Mouse (Mus musculus) heart, adult 2 months (tissue): ENCODE results near the gene Sik2. TPM values are rescaled to one million over a fixed set of nuclear protein-coding genes. Genes with fewer than 3 reads are reported as not detected.

Experiments
- DNase-seq, 2 experiments: peaks; one replicate each; pipeline ENCODE4 v3.0.0; 2021
- H3K27ac ChIP-seq: fragments of 200-600 bp; 2 replicates; pipeline ENCODE4 v1.8.1; 2022
- H3K27me3 ChIP-seq: fragments of 200-500 bp; 2 replicates; pipeline ENCODE4 v1.6.1; 2012; ENCODE audit warnings: mild to moderate bottlenecking, low read length, inconsistent platforms, mixed read lengths; ENCODE audit not compliant: control insufficient read depth, insufficient read depth
- H3K36me3 ChIP-seq: fragments of 200-500 bp; 2 replicates; pipeline ENCODE4 v1.6.1; 2012; ENCODE audit warnings: low read length, inconsistent platforms; ENCODE audit not compliant: control insufficient read depth, insufficient read depth
- H3K4me1 ChIP-seq: fragments of 200-500 bp; 2 replicates; pipeline ENCODE4 v1.6.1; 2011; ENCODE audit warnings: low read length; ENCODE audit not compliant: control insufficient read depth, insufficient read depth
- H3K4me3 ChIP-seq: fragments of 200-600 bp; 2 replicates; pipeline ENCODE4 v1.8.1; 2022
- H3K79me2 ChIP-seq: fragments of 200-500 bp; replicated peaks from 2 replicates; pipeline ENCODE4 v1.6.1; 2012; ENCODE audit warnings: mild to moderate bottlenecking, inconsistent platforms, low read length, moderate library complexity, mixed read lengths; ENCODE audit not compliant: control insufficient read depth, insufficient read depth
- H3K9ac ChIP-seq: fragments of 200-500 bp; 2 replicates; pipeline ENCODE4 v1.6.1; 2012; ENCODE audit warnings: low read depth, mild to moderate bottlenecking, control low read depth, inconsistent platforms, low read length, mixed read lengths
- CTCF ChIP-seq: fragments of 200-600 bp; IDR thresholded peaks from 2 replicates; pipeline ENCODE4 v1.8.1; 2022; ENCODE audit warnings: antibody characterized with exemption, mild to moderate bottlenecking, moderate library complexity
- EP300 ChIP-seq: fragments of 200-500 bp; IDR thresholded peaks from 2 replicates; pipeline ENCODE4 v1.6.1; 2011; ENCODE audit warnings: low read depth, low read length, control low read depth; ENCODE audit not compliant: insufficient read depth
- POLR2A ChIP-seq: fragments of 200-500 bp; IDR thresholded peaks from 2 replicates; pipeline ENCODE4 v1.6.1; 2011; ENCODE audit warnings: mild to moderate bottlenecking, low read depth, low read length, control low read depth; ENCODE audit not compliant: insufficient read depth
- WGBS: fragments of 180-500 bp; shearing (Covaris S2); methylation state at CpG from one replicate; pipeline ENCODE4 v1.1.7; 2018; 5-methylcytosine and 5-hydroxymethylcytosine counted together
- intact Hi-C: fragments of 180-260 bp; cut with DNase I; formaldehyde crosslinking; loops from one replicate; pipeline ENCODE4 v1.15.1; 2025
- polyA plus RNA-seq: library from polyadenylated mRNA; depleted of rRNA; stranded (reverse); fragments of >200 nt; gene quantifications from 2 replicates; pipeline ENCODE4 v1.2.3, GENCODE M21; 2012
- total RNA-seq, 2 experiments: library from RNA; stranded (reverse); gene quantifications; 2 replicates each; pipeline ENCODE4 v1.2.3; 2021

Sik2 gene
- total and polyA plus RNA-seq, 3 experiments = 14.6 to 26.9 (median 22.2) TPM

DNA sequence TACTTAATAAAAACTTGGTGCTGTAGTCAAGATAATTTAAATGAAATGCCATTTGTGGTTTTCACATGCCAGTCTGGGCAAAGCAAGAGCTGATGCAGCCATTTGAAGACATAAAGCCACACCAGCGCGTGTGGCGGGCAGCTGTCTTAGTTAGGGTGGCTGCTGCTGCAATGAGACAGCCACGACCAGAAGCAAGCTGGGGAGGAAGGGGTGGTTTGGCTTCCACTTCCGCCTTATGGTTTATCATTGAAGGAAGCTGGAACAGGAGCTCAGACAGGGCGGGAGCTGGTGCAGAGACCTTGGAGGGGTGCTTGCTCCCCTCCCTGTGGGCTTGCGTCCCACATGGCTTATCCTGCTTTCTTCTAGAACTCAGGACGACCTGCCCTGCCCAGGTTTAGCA is 143.1 kb downstream of the Sik2 start:
- Histone ChIP-seq H3K9ac (no peak overlapping the region), H3K79me2 (no peaks in the 10 kb centered on the region), H3K27me3 (no peaks in the 10 kb centered on the region), H3K4me3 (no peak overlapping the region), H3K4me1 (peaks cover 1% of the 10 kb centered on the region; the same call in 1 of the 2 replicates), H3K27ac (peak overlapping the region; percentile 63; the same call in 1 of the 2 replicates), H3K36me3 (peaks cover 5% of the 10 kb centered on the region)
- no peak for DNase-seq
- TF ChIP-seq CTCF = no peak
- WGBS = 47% methylated on average over 8 of the region's 8 CpGs
- intact Hi-C loops = loop anchor here (5.0 kb wide), 1 partner anchor 36 kb away; no protein-coding TSS in a partner anchor

- Histone ChIP-seq H3K4me3 (no peak overlapping the region), H3K79me2 (no peaks in the 10 kb centered on the region), H3K27ac (peak overlapping the region; percentile 63), H3K27me3 (no peaks in the 10 kb centered on the region), H3K4me1 (peaks cover 1% of the 10 kb centered on the region; the same call in 1 of the 2 replicates), H3K36me3 (peaks cover 5% of the 10 kb centered on the region), H3K9ac (no peak overlapping the region)
- no peak for DNase-seq
- intact Hi-C loops = loop anchor here (5.0 kb wide), 1 partner anchor 37 kb away; no protein-coding TSS in a partner anchor
- 63% methylated on average over 5 of the region's 5 CpGs for WGBS
- TF ChIP-seq EP300 (no peak), POLR2A (no peak), CTCF (no peak)
Observed at GRCm38 (mm10) chr9:50864877-50865276, 144.0 kb downstream of the Sik2 start.

- WGBS = 48% methylated on average over 4 of the region's 4 CpGs
- Histone ChIP-seq H3K9ac (no peak overlapping the region), H3K4me3 (no peak overlapping the region), H3K36me3 (peaks cover 5% of the 10 kb centered on the region; the same call in 1 of the 2 replicates), H3K27me3 (no peaks in the 10 kb centered on the region), H3K79me2 (no peaks in the 10 kb centered on the region), H3K27ac (peak overlapping the region; percentile 63), H3K4me1 (peaks cover 1% of the 10 kb centered on the region; the same call in 1 of the 2 replicates)
- intact Hi-C loops = no loop called here
- TF ChIP-seq POLR2A = no peak
- no peak for TF ChIP-seq CTCF
- no peak for TF ChIP-seq EP300
- no peak for DNase-seq
Observed at GRCm38 (mm10) chr9:50863824-50864223, 145.0 kb downstream of the Sik2 start.

- Histone ChIP-seq H3K4me1 (peaks cover 1% of the 10 kb centered on the region; the same call in 1 of the 2 replicates), H3K27ac (no peak overlapping the region), H3K79me2 (no peaks in the 10 kb centered on the region), H3K36me3 (peaks cover 5% of the 10 kb centered on the region; the same call in 1 of the 2 replicates), H3K9ac (no peak overlapping the region), H3K27me3 (no peaks in the 10 kb centered on the region), H3K4me3 (no peak overlapping the region)
- intact Hi-C loops = no loop called here
- TF ChIP-seq EP300 = no peak
- TF ChIP-seq CTCF = no peak
- no peak for TF ChIP-seq POLR2A
- WGBS = 90% methylated on average over 18 of the region's 18 CpGs
- DNase-seq = no peak
Observed at GRCm38 (mm10) chr9:50861119-50861839, 147.6 kb downstream of the Sik2 start.

GRCm38 (mm10) chr9:50858681-50859080 is 150.2 kb downstream of the Sik2 start:
- H3K4me1 ChIP-seq = peaks cover under 1% of the 10 kb centered on the region; the same call in 1 of the 2 replicates
- WGBS = 92% methylated on average over 6 of the region's 6 CpGs
- H3K79me2 ChIP-seq = no peaks in the 10 kb centered on the region
- H3K27ac ChIP-seq = no peak overlapping the region
- no peak overlapping the region for H3K9ac ChIP-seq
- H3K36me3 ChIP-seq = no peaks in the 10 kb centered on the region; the same call in 1 of the 2 replicates
- H3K27me3 ChIP-seq = no peaks in the 10 kb centered on the region
- intact Hi-C loops = no loop called here
- H3K4me3 ChIP-seq = no peak overlapping the region
- TF ChIP-seq CTCF (no peak), POLR2A (no peak), EP300 (no peak)
- no peak for DNase-seq

DNA sequence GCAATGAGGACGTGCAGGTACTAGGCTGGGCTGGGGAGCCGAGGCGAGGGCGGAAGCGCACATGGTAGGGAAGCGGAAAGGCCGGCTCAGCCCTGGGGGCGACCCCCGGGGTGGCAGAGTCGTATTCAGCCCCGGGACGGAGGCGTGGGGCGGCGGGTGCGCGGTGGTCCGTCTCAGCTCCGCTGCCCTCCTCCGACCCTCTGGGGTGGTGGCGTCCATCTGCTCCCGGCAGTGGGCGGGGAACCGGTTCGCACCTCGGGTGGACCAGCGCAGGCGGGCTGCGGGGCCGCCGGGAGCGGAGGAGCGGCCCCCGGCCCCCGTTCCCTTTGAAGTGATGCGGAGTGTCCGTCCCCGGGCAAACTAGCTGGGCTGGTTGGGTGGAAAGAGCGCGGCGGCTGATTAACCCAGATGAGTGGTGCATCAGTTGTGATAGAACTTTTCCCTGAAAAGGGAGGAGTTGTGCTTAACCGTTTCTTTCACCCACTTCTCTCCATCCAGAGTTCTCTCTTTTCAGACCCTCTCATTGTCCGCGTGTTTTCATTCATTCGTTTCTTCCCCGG is 151.7 kb downstream of the Sik2 start:
- no peaks in the 10 kb centered on the region for H3K27me3 ChIP-seq
- peak overlapping the region; percentile 63 for H3K9ac ChIP-seq
- H3K4me1 ChIP-seq = no peaks in the 10 kb centered on the region; the same call in none of the 2 replicates
- H3K27ac ChIP-seq = peak overlapping the region; percentile 73
- H3K4me3 ChIP-seq = peak overlapping the region; percentile 92
- 2% methylated on average over 45 of the region's 46 CpGs for WGBS
- no peaks in the 10 kb centered on the region for H3K36me3 ChIP-seq
- intact Hi-C loops = no loop called here
- TF ChIP-seq POLR2A = no peak
- TF ChIP-seq EP300 = no peak
- no peaks in the 10 kb centered on the region for H3K79me2 ChIP-seq
- no peak for DNase-seq
